Mouse (Mus musculus) small intestine, adult 2 months (tissue): ENCODE data around the gene Ggt6.

Experiments
- CTCF ChIP-seq: fragments of 200-500 bp; IDR thresholded peaks from 2 replicates; pipeline ENCODE4 v1.5.1; 2012; ENCODE audit warnings: low read depth, mild to moderate bottlenecking, control low read depth, inconsistent platforms, low read length, moderate library complexity, mixed read lengths; ENCODE audit not compliant: insufficient replicate concordance, insufficient read length; ENCODE audit errors: extremely low read depth
- POLR2A ChIP-seq: fragments of 200-500 bp; IDR thresholded peaks from 2 replicates; pipeline ENCODE4 v1.6.1; 2012; ENCODE audit warnings: low read depth, mild to moderate bottlenecking, control low read depth, inconsistent platforms, low read length, moderate library complexity

GRCm38 (mm10) chr11:72415155-72415554, 20.2 kb upstream of the Ggt6 start:
- TF ChIP-seq POLR2A = no peak
- TF ChIP-seq CTCF = no peak
